Mouse (Mus musculus) layer of hippocampus, postnatal 25 days (tissue): ENCODE data around the gene 4933428G20Rik. TPM values are rescaled to one million over a fixed set of nuclear protein-coding genes. Genes with fewer than 3 reads are reported as not detected.
A peak's percentile ranks its signal among the peaks of the same experiment; 100 is the strongest.

Experiments used
- DNase-seq, 2 experiments: peaks; one replicate each; pipeline ENCODE4 v3.0.0; 2022; ENCODE audit warnings: mixed read lengths in 2 of 2, low spot score in 1 of 2; ENCODE audit errors: extremely low spot score in 1 of 2
- total RNA-seq, 2 experiments: library from RNA; stranded (reverse); gene quantifications; 2 replicates each; pipeline ENCODE4 v1.2.3; 2021

4933428G20Rik gene
- total RNA-seq, 2 experiments from 2014 or later: 0.20 TPM; not detected in 1

DNA sequence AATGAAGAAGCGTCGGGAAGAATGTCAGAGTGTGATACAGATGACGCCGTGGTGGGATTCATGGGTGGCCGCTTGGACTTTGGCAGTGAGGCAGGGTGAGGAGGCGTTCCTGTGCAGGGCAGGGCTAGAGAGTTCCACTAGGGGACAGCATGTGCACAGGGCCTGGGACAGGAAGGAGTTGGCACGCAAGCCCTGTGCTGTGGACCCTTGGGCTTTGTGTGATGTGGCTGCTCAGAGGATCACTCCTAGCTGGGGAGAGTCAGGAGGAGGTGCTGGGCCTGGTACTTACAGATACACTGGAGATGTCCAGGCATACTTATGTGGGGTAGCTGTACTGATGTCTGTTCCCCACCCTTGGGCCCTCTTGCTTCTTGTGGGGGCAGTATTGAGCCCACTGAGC is 30.3 kb downstream of the 4933428G20Rik start:
- no peak for DNase-seq

DNA sequence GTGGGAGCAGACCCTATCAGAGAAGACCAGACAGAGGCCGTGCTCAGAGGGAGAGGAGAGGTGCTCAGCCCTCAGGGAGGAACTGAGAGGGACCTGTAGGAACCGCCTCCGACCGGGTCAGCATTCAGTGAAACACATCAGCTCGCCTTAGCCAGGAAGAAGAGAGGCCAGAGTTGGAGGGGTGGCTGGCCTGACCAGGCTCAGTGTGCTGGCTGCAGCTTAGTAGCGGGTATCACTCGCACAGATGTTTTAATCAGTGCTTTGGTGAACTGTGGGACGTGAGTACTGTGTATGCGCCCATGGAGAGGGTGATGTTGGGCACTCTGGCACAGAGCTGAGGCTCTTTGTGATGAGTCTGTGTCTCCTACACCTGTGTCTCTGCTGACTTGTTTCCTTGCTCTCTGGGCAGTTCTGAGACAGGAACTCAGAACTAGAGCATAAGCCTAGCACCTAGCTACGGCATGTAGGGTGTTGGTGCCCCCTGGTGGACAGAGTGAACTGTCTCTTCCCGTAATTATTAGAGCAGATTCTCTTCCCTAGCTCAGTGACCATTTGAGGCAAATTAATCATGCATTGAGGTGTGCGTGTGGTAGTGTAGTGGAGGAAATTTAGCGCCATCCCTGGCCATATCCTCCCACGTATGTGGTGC is 31.4 kb downstream of the 4933428G20Rik start:
- peak; percentile 72 to 93 for DNase-seq

DNA sequence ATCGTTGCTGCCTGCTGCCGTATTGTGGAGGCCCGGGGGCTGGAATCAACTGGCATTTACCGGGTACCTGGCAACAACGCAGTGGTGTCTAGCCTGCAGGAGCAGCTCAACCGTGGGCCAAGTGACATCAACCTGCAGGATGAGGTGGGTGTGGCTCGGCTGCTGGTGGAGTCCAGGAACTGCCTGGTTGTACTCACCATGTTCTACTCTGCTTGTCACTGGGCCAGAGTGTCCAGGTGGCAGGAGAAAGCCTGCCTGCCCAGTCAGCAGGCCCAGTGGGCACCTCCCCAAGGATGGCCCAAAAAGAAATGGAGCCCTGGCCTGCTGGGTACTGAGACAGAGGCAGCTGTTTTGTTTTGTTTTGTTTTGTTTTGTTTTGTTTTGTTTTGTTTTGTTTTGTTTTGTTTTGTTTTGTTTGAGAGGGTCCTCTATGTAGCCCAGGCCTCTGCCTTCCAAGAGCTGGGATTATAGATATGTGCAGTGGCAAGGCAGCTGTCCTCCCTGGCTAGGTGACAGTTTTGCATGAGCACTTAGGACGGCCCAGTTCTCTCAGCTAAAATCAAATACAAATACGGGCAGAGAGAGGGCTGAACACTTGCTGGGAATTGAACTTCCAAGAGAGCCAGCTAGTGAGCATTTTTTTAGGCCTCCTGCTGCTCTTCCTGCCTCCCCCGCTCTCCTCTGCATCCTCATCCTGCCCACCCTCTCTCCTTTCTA is 33.5 kb downstream of the 4933428G20Rik start:
- no peak for DNase-seq

- no peak for DNase-seq
These were observed 34.2 kb downstream of the 4933428G20Rik start for GRCm38 (mm10) chr11:97465957-97466356.

DNA sequence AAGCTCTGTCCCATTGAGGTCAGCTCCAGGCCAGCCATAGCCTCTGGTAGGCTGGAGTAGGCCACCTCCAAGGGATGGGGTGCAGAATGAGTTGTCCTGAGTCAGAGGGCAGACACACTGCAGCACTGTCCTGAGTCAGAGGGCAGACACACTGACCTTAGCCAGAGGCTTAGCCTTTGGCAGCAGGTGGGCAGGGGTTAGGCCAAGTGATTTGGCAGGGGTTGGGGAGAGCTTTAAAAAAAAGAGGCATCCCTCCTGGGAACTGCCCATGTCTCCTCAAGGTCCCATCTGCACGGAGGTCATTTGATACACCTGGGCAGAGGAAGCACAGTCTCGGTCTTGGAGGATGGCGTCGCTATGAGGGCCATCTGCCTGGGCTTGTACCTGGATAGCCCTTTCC is 36.1 kb downstream of the 4933428G20Rik start:
- no peak for DNase-seq

GRCm38 (mm10) chr11:97463166-97463565 is 37.0 kb downstream of the 4933428G20Rik start:
- DNase-seq: no peak

DNA sequence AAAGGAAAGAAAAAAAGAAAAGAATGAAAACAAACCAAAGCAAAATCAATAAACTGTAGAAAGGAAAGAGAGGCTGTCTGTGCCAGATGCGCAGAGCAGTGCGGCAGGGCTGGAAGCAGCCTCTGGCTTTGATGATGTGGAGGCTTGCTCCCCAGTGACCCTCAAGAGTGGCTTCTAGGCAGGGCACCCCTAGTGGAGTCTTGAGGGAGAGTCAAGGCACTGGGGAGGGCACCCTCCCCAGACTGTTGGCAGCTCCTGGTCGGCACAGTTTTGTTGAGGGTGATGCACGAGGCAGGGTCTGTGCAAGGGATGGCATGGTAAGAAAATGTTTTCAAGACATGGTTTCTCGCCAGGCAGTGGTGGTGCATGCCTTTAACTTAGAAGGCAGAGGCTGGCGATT is 37.6 kb downstream of the 4933428G20Rik start:
- no peak for DNase-seq

DNA sequence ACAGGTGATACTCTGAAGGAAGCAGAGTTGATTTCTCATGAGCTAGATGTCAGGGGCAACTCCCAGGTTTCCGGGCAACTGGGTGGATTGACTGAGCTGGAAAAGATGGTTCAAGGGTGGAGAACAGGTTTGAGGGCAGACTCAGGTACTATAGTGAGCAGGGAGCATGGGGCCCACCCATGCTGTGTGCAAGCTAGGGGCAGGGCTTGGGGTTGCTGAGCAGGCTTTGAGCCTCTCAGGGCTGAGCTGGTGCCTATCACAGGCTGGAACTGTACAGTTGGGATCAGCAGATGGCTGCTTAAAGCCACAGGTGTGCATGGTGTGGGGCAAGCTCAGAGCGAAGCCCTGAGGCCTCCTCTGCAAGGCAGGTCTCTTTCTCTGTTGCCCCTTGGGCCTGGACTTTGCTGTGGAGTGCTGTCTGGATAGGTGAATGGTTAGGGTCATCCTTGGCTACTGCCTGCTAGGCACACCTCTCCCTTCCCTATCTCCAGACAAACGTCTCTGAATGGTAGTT is 38.8 kb downstream of the 4933428G20Rik start:
- DNase-seq: no peak

GRCm38 (mm10) chr11:97457120-97457519 is 43.0 kb downstream of the 4933428G20Rik start:
- DNase-seq: no peak

- no peak for DNase-seq
These were observed 48.5 kb downstream of the 4933428G20Rik start for GRCm38 (mm10) chr11:97451625-97452024.

- no peak for DNase-seq
These were observed 49.7 kb downstream of the 4933428G20Rik start for GRCm38 (mm10) chr11:97450305-97450922.

GRCm38 (mm10) chr11:97449601-97450293 is 50.4 kb downstream of the 4933428G20Rik start:
- DNase-seq: peak; percentile 58 to 61

GRCm38 (mm10) chr11:97448611-97449394 is 51.3 kb downstream of the 4933428G20Rik start:
- no peak for DNase-seq

DNA sequence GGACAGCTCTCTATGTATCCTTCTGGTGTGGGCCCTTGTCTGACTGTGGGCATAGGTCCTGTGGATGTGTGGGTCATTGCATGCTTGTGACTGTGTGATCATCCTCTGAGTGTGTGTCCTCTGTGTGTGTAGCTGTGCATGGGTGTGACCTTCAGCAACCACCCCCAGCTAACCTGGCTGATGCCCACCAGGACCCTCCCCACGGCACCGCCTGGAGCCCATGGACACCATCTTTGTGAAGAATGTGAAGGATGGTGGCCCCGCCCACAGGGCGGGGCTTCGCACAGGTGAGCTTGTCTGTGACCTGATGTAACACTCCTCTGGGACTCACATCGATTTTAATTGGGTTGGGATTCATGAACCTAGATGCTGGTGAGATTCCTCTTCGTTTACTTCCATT is 52.2 kb downstream of the 4933428G20Rik start:
- no peak for DNase-seq

DNA sequence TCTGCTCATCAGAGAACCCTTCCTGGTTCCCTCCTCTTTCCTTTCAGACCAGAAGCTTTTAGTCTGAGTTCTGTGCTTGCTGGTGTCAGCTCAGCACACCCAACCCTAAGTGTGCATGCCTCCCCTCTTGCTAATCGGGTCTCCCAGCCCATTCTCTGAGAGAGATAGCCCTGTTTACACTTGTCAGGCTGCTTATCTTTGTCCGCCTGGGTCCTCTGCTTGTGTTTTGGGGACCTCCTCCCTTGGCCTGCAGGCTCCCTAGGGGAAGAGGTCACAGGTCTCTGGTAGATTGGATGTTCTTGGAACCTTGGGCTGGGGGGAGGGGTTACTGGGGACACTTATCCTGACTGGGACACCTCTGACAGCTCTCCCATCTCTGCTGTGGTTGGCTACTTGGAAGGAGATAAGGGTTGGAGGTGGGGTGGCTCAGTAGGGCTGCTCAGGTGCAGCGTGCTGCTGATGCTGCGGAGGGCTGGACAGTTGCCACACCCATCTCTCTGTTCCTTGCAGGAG is 54.1 kb downstream of the 4933428G20Rik start:
- no peak for DNase-seq

DNA sequence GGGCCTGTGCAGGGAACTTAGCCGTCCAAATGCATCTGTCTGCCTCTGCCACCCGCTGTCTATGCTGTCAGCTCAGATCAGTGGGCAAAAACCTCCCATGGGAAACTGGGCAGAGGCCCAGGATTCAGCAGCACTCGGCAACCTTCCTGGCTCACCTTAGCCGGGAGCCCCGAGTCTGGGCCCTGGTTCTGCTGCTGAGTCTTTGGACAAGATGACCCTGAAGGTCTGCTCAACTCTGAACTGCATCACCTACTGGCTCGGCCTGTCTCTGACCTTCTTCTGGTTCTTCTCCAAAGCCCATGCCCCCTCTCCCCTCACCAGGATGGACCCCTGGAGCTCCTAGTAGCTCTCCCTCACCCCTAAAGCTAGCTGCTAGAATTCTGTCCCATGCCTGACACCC is 54.5 kb downstream of the 4933428G20Rik start:
- DNase-seq: no peak

DNA sequence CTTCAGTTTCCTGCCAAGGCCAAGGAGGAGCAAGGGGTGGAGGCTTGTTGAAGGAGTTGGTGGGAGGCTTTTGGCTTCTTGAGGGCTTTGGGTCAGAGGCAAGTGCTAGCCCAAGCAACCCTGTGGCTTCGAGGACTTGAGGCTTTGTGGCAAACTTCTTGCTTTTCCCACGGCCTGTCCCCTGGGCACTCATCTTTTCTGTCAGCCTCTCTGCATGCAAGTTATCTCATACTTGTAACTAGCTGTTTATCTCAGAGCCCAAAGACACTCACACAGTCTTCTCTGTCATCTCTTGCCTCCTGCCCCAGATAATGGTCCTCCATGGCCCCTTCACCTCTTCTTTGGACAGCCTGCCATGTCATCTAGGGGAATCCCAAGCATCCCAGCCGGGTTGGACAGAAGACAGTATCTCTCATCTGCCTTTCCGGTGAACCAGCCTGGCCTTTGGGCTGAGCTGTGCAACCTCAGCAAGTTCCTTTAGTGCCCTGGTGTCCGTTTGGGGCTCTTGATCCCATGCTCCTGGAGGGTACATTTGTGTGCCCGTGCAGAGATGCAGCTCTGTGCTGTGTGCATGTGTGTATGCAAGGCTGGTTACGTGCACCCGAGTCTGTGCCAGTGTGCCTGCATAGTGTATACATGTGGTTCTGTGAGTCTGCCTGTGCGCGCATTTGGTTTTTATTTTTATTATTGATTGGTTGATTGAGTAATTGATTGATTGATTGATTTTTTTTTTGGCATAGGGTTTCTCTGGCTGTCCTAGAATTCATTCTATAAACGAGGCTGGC is 57.1 kb downstream of the 4933428G20Rik start:
- no peak for DNase-seq

- DNase-seq: no peak
These were observed 58.4 kb downstream of the 4933428G20Rik start for GRCm38 (mm10) chr11:97441658-97442125.
